Mouse (Mus musculus) kidney, adult 9 months (tissue): ENCODE measurements around the gene Gpatch4.

ENCODE experiments used
- DNase-seq: peaks from one replicate; pipeline ENCODE4 v3.0.0; 2022

Gene Gpatch4

GRCm38 (mm10) chr3:88033506-88033905, 9.4 kb upstream of the Gpatch4 start:
- no peak for DNase-seq

GRCm38 (mm10) chr3:88035561-88036293, 7.2 kb upstream of the Gpatch4 start:
- DNase-seq, result no peak

DNA sequence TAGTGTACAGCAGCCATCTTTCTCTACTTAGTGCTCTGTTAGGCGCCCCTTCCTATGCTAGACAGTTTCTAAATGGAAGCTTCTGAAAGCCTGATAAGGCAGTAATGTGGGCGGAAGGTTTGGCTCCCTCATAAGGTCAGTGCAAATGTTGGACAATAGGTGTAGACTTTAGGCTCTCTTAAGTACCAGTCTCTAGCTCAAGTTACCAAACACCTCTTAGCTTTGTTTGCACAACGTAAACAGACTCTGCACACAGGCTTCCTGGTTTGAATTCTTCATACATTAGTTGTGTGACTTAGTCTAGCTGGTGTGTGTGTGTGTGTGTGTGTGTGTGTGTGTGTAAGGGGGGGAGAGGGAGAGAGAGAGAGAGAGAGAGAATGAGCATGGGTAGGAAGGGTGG, 6.6 kb downstream of the Gpatch4 start:
- no peak for DNase-seq

DNA sequence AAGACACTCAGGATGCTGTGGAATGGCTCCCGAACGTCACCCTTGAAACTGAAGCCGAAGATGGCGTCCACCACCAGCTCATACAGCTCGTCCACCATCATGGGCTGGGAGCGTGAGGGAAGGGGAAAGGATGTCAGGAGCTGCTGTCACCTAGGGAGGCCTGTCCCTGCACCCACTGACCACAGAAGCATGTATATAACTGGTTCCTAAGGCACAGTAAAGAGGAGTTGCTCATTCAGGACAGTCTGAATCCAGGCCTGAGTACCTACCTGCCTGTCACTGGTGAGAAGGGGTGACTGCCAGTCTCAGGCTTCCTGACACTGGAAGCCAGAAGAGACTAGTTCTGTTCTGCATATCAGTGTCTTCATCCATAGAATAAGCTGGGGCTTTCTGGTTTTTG, 14.1 kb downstream of the Gpatch4 start:
- no peak for DNase-seq

DNA sequence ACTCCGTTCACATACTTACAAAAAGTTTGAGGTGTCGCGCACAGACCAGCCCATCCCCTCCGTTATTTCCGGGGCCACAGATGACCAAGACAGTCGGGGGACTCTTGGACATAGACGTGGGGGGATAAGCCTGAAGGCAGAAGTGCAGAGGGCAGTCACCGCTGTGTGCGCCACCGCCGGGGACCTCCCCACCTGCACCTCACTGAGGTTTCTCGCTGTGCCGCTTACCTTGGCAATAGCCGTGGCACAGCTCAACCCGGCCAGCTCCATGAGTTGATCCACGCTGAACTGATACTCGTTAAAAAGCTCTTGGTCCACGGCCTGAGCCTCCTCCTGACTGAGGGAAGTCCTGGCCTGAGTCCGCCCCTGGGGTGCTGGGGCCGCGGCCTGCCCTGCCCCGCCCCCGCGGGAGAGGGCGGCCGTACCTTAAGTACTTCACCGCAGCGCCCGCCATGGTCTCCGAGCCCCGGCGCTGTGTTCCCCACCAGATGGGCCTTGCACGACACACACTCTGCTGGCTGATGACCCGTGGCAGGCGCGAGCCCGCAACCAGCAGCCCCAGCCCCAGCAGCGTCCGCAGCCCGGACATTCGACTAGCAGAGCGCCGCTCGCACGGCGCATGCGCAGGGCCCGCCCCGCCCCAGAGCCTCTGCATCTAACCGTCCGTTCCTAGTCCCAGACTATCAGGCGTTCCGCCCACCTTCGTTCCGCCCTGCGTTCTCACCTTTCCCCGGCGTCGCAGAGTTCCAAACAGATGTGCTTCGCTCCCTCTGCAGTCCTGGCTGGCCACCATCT, 15.2 kb downstream of the Gpatch4 start, which contains the start of gene Naxe:
Gene Naxe (minus strand): TSS at position 594 of the 795 bp plus-strand sequence.
- peak; percentile 88 for DNase-seq

- no peak for DNase-seq
Observed at GRCm38 (mm10) chr3:88068386-88068785, 25.5 kb downstream of the Gpatch4 start.

DNA sequence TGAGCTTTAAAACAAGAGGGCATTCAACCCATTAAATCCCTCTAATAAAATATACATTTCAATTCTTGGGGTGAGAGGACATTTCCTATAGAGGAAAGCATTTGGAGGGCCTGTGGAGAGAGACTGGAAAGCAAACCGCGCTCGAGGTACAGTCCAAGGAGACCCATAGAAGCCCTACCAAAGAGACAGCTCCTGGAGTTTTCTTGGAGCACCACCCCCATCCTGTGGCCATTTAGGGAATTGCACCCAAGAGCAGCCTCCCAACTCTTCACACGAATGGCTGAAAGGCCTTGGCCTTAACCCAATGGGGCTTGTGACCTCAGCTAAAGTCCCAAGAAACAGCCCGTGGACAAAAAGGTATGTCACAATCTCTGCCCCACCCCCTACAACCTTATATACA, 28.9 kb downstream of the Gpatch4 start:
- DNase-seq, result peak; percentile 92

DNA sequence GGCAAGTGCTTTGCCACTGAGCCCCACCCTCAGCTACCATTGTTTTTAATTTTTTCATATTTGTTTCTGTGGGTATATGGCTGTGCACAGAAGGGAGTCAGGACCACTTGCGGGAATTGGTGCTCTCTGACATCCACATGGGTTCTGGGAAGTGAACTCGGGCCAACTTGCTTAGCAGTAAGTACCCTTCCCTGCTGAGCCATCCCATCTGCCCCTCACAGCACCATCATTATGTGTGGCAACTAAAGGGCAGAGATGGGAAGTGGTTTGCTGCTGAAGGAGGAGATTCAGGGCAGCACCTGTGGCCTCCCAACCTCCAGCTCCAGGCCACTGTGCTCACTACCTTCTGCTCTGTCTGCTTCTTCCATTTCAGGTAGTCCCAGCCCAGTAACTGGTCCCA, 30.7 kb downstream of the Gpatch4 start:
- DNase-seq, result no peak

DNA sequence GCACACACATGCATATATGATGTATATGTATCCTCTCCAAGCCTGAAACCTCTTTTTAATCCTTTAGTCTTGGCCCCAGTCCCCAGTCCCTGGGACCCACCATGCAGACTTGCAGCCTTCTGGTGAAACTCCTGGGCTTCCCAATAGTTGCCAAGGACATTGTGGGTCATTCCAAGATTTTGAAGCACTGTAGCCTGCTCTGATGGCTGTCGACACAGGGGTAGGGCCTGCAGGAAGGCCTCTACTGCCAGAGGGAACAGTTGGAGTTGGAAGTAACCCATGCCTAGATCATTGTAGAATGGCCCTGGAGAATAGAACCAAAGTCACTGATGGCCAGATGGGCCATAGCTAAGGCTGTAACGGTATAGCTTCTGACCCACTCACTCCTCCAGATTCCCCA, 31.4 kb downstream of the Gpatch4 start:
- DNase-seq, result no peak

DNA sequence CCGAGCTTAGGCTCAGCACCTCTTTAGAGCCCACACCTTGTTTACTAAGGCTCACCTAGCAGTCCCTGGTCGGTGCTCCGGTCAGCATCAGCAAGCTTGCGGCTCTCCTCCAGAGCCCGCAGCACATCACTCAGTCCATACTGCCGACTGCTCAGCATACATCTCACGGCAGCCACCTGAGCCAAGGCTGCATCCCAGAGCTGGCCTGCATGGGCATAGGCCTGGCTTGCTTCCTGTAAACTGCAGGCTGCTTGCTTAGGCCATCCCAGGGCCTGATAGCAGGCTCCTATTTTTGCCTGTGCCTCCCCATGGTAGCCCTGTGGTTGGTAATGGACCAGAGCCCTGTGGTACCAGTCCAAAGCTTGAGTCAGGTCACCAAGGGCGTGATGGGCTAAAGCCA, 31.9 kb downstream of the Gpatch4 start:
- no peak for DNase-seq

GRCm38 (mm10) chr3:88077441-88077840, 34.5 kb downstream of the Gpatch4 start:
- no peak for DNase-seq

- DNase-seq, result no peak
Observed at GRCm38 (mm10) chr3:88078204-88078603, 35.3 kb downstream of the Gpatch4 start, which contains the start of gene Ttc24. Gene Ttc24 (minus strand): TSS chr3:88078304.

- peak; percentile 90 for DNase-seq
Observed at GRCm38 (mm10) chr3:88081345-88082223, 38.7 kb downstream of the Gpatch4 start, which contains the start of gene Iqgap3. Gene Iqgap3 (plus strand): TSS chr3:88081971.

DNA sequence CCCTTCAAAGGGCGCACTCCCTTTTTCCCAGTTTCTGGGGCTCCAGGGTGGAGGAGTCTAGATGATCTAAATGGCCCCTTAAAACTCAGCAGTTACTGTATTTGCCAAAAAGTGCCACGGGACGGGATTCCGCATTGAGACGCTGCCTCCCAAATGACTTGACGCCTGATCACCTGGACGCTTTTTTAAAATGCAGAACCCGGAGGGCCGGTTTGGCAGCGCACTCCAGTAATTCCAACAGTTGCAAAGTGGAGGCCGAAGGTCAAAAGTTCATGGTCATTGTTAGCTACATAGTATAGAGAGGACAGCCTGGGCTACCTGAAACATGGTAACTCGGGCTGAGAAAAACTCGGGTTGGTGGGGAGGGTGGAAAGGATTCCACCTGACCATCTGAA, 39.3 kb downstream of the Gpatch4 start:
- no peak for DNase-seq

GRCm38 (mm10) chr3:88082663-88083062, 39.8 kb downstream of the Gpatch4 start:
- no peak for DNase-seq

DNA sequence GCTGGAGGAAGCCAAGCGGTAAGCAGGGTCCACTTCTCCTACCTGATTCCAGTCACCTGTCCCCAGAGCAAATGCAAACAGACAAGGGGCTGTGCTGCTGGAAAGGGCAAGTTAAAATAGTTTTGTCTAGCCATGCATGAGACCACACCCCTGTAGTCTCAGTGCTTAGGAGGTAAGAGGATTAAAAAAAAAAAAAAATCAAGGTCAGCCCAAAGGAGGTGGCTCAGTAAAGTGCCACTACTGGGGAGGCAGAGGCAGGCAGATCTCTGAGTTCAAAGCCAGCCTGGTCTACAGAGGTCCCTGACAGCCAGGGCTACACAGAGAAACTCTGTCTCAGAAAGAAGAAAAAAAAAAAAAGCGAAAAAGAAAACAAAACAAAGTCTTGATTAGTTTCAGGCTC, 41.1 kb downstream of the Gpatch4 start:
- no peak for DNase-seq

DNA sequence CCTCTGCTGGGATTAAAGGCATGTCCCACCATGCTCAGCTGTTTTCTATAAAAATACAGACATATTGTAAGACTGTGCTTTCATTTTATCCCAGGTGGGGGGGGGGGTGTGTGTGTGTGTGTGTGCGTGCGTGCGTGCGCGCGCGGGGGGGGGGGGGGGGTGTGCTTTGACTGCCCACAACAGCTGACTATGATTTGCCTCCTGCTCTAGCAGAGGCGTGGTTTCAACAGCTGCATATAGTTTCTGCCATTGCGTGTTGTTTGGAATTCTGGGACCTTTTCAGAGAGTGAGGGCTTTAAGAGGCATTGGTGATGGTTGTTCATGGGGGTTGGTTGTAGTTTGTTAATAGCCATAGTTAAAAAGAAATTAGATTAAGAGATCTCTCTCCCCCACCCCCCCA, 42.6 kb downstream of the Gpatch4 start:
- DNase-seq, result no peak

DNA sequence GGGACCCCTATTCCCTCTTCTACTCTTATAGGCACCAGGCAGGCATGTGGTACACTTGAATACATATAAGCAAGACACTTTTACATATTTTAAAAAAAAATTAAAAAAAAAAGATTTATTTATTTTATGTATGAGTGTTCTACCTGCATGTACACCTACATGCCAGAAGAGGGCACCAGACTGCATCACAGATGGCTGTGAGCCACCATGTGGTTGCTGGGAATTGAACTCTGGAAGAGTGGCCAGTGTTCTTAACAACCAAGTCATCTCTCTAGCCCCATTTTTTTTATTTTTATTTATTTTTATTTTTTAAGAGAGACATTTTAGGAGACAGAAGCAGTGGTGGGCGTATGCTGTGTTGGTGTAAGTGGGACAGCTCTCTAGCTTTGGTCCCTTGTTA, 44.8 kb downstream of the Gpatch4 start:
- peak; percentile 47 for DNase-seq

DNA sequence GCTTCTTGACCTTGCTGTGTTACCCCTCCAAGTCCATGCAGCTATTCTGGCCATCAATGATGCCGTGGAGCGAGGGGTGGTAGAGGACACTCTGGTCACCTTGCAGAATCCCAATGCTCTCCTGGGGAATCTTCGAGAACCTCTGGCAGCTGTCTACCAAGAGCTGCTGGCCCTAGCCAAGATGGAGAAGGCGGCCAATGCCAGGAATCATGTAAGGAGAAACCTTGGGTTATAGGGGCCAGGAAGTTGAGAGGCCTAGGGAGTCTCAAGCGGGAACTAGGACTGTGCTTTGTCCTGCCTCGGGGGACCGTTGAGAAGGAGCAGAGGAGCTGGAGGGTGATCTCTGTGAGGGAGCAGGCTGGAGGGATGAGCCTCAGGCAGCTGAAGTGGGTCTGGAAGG, 47.2 kb downstream of the Gpatch4 start:
- no peak for DNase-seq

- no peak for DNase-seq
Observed at GRCm38 (mm10) chr3:88090616-88091015, 47.7 kb downstream of the Gpatch4 start.

DNA sequence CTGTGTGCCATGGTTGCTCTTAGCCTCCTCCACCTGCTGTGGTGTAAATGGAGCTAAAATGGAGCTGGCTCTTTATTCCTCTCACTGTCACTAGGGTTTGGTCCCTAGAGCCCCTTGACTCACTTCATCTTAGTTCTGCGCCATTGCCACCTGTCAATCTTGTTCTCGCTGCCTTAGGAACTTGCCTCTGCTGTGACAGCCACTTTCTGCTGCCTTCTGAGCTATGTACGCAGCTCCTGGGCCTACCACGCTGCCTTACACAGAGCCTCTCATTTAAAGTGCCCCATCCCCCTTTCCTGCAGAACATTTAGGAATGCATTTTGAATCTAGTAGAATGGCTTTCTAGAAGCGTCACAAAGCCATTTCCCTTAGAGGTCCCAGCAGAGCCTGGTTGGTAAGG, 51.2 kb downstream of the Gpatch4 start:
- no peak for DNase-seq

- DNase-seq, result no peak
Observed at GRCm38 (mm10) chr3:88097666-88098065, 54.8 kb downstream of the Gpatch4 start.

DNA sequence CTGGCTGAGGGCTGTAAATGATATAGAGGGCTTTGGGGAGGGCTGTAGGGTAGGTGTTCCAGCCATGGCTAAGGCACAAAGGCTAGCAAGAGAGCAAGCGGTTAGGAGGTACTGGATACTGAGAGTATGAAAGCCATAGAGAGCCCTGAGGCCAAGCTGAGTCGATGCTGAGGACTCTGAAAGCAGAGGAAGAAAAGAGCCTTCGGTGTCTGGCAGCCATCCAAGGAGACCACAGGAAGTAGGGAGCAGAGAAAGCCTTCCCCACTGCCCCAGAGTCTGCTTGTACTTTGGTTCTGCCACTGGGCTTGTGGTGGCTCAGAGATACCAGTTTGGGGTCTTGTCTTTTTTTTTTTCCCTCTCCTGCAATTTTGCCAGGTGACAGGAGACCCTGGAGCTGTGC, 57.3 kb downstream of the Gpatch4 start:
- no peak for DNase-seq
